Mouse (Mus musculus) layer of hippocampus, adult 11-12 months (tissue): Measurements from ENCODE around the gene A930033H14Rik.

Experiments used
- DNase-seq: peaks from one replicate; pipeline ENCODE4 v3.0.0; 2022; ENCODE audit warnings: low spot score

A930033H14Rik gene

GRCm38 (mm10) chr10:69212542-69213440 lies at the start of gene A930033H14Rik:
Gene A930033H14Rik, minus strand, starts transcription at chr10:69213098.
- peak; percentile 69 for DNase-seq

- DNase-seq = no peak
Measured at GRCm38 (mm10) chr10:69259929-69260328, 47.0 kb upstream of the A930033H14Rik start.

GRCm38 (mm10) chr10:69259161-69259560 lies 46.3 kb upstream of the A930033H14Rik start:
- no peak for DNase-seq

- DNase-seq = no peak
Measured at GRCm38 (mm10) chr10:69258588-69258987, 45.7 kb upstream of the A930033H14Rik start.

GRCm38 (mm10) chr10:69257592-69258133 lies 44.8 kb upstream of the A930033H14Rik start:
- no peak for DNase-seq

- no peak for DNase-seq
Measured at GRCm38 (mm10) chr10:69255594-69255993, 42.7 kb upstream of the A930033H14Rik start.

GRCm38 (mm10) chr10:69254390-69254847 lies 41.5 kb upstream of the A930033H14Rik start:
- peak; percentile 50 for DNase-seq

- no peak for DNase-seq
Measured at GRCm38 (mm10) chr10:69253686-69254080, 40.8 kb upstream of the A930033H14Rik start.

GRCm38 (mm10) chr10:69253075-69253685 lies 40.3 kb upstream of the A930033H14Rik start:
- DNase-seq = no peak

- DNase-seq = no peak
Measured at GRCm38 (mm10) chr10:69252112-69253074, 39.5 kb upstream of the A930033H14Rik start.

GRCm38 (mm10) chr10:69251254-69251653 lies 38.4 kb upstream of the A930033H14Rik start:
- DNase-seq = no peak

GRCm38 (mm10) chr10:69248261-69249160 lies 35.6 kb upstream of the A930033H14Rik start:
- DNase-seq = no peak

GRCm38 (mm10) chr10:69247311-69248033 lies 34.6 kb upstream of the A930033H14Rik start:
- DNase-seq = no peak

GRCm38 (mm10) chr10:69246762-69247161 lies 33.9 kb upstream of the A930033H14Rik start:
- DNase-seq = no peak

GRCm38 (mm10) chr10:69245906-69246668 lies 33.2 kb upstream of the A930033H14Rik start:
- no peak for DNase-seq

- no peak for DNase-seq
Measured at GRCm38 (mm10) chr10:69245151-69245550, 32.3 kb upstream of the A930033H14Rik start.

- DNase-seq = peak; percentile 54
Measured at GRCm38 (mm10) chr10:69240530-69240929, 27.6 kb upstream of the A930033H14Rik start.

- no peak for DNase-seq
Measured at GRCm38 (mm10) chr10:69238311-69238710, 25.4 kb upstream of the A930033H14Rik start.

GRCm38 (mm10) chr10:69237781-69238180 lies 24.9 kb upstream of the A930033H14Rik start:
- no peak for DNase-seq
